Mouse (Mus musculus): ENCODE measurements around the gene Ltf. TPM values are rescaled to one million over a fixed set of nuclear protein-coding genes. Genes with fewer than 3 reads are reported as not detected.
A peak's percentile ranks its signal among the peaks of the same experiment; 100 is the strongest.

Gene Ltf
- polyA plus RNA-seq, 1 experiment from 2014 or later: 1.3 TPM

DNA sequence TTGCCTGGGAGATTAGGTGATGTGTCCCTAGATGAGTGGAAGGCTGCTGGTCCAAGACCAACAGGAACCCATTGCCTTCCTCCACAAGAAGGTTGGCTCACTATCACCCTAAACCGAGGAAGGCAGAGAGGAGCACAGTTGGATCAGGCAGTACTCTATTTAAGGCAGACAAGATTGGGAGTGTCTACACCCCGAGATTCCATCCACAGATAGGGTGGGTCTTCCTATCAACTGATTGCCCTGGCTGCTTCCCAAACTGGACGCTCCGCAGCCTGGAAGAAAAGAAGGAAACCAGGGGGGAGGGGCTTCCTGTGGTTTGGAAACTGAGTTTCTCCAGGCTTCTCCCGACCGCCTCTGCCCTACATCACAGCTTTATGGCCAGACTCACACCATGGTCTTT, 28.9 kb upstream of the Ltf start, which contains the start of gene Rtp3:
Rtp3 (minus strand) TSS at position 380 of the 400 bp plus-strand sequence.
- ATAC-seq: no peak

DNA sequence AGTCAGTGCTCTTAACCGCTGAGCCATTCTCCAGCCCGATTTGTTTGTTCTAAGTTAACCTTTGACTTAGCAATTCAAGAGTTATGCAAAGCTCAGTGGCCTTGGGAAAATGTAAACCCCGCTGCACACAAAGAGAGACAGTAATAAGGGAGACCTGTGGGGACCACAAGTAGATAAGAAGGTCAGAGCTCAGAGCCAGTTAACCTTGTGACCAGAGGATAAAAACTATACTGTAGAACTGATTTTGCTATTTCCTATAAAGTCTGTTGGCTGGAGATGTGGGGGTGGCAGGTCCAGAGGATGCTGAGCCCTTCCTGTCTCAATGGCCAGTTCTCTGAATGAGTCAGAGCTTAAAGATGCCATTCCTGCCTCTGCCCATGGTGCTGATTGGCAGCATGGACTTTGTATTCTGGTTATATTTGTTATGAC, 25.8 kb upstream of the Ltf start:
- H3K27me3 ChIP-seq (replicated peaks; ENCODE audit: control insufficient read depth, insufficient read depth, low read length): no peaks in the 10 kb centered on the region
- 45% methylated on average over 3 of the region's 3 CpGs for WGBS
- H3K27ac ChIP-seq (ENCODE audit: low read depth, low read length): no peak overlapping the region
- H3K4me1 ChIP-seq (ENCODE audit: control insufficient read depth, insufficient read depth, low read depth, low read length): no peaks in the 10 kb centered on the region
- H3K9ac ChIP-seq (ENCODE audit: low read depth, low read length): no peak overlapping the region
- no peaks in the 10 kb centered on the region for H3K9me3 ChIP-seq (ENCODE audit: control insufficient read depth, low read length)
- H3K4me3 ChIP-seq (ENCODE audit: low read length): no peak overlapping the region
- H3K36me3 ChIP-seq (ENCODE audit: control insufficient read depth, insufficient read depth, low read length): no peaks in the 10 kb centered on the region
- H3K4me2 ChIP-seq (ENCODE audit: low read length): no peak overlapping the region
- ATAC-seq: no peak

More for the DNA sequence above, 28.9 kb upstream of the Ltf start, which contains the start of gene Rtp3:
- H3K4me2 ChIP-seq (ENCODE audit: low read length): no peak within 1 kb of the TSS
- no peaks in the 10 kb centered on the region for H3K27me3 ChIP-seq (replicated peaks; ENCODE audit: control insufficient read depth, insufficient read depth, low read length)
- H3K27ac ChIP-seq (ENCODE audit: low read depth, low read length): no peak within 1 kb of the TSS
- H3K4me3 ChIP-seq (ENCODE audit: low read length): no peak within 1 kb of the TSS
- whole genome bisulfite sequencing: 68% methylated on average over 6 of the region's 6 CpGs
- H3K4me1 ChIP-seq (ENCODE audit: control insufficient read depth, insufficient read depth, low read depth, low read length): no peaks in the 10 kb centered on the region
- no peaks in the 10 kb centered on the region for H3K9me3 ChIP-seq (ENCODE audit: control insufficient read depth, low read length)
- no peak within 1 kb of the TSS for H3K9ac ChIP-seq (ENCODE audit: low read depth, low read length)
- H3K36me3 ChIP-seq (ENCODE audit: control insufficient read depth, insufficient read depth, low read length): no peaks in the 10 kb centered on the region

DNA sequence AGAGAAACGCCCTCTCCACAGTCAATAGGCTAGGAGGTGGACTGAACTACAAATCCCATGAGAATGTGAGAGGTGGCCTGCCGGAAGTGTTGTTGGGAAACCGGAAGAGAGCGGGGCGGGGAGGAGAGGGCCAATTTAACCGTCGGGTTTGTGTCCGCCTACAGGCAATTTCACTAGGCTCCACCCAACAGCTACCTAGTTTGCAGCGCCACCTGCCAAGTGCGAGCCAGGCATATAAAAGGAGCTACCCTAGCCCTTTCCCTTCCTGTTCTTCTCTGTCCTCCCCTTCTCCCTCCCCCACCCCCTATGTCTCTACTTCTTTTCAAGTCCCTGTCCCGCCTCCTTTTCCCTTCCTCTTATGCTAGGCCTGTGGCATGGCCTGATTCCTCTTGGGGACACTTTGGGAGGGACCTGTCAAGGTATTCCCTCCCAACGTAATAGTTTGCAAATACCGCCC, 24.3 kb upstream of the Ltf start:
- H3K4me1 ChIP-seq (ENCODE audit: control insufficient read depth, insufficient read depth, low read depth, low read length): no peaks in the 10 kb centered on the region
- peak; percentile 91 for ATAC-seq
- H3K4me3 ChIP-seq (ENCODE audit: low read length): peak overlapping the region; percentile 45
- H3K36me3 ChIP-seq (ENCODE audit: control insufficient read depth, insufficient read depth, low read length): no peaks in the 10 kb centered on the region
- H3K27me3 ChIP-seq (replicated peaks; ENCODE audit: control insufficient read depth, insufficient read depth, low read length): no peaks in the 10 kb centered on the region
- H3K9ac ChIP-seq (ENCODE audit: low read depth, low read length): peak overlapping the region; percentile 58
- H3K9me3 ChIP-seq (ENCODE audit: control insufficient read depth, low read length): no peaks in the 10 kb centered on the region
- 9% methylated on average over 13 of the region's 13 CpGs for WGBS
- peak overlapping the region; percentile 45; the same call in 1 of the 2 replicates for H3K27ac ChIP-seq (ENCODE audit: low read depth, low read length)
- H3K4me2 ChIP-seq (ENCODE audit: low read length): peak overlapping the region; percentile 59

DNA sequence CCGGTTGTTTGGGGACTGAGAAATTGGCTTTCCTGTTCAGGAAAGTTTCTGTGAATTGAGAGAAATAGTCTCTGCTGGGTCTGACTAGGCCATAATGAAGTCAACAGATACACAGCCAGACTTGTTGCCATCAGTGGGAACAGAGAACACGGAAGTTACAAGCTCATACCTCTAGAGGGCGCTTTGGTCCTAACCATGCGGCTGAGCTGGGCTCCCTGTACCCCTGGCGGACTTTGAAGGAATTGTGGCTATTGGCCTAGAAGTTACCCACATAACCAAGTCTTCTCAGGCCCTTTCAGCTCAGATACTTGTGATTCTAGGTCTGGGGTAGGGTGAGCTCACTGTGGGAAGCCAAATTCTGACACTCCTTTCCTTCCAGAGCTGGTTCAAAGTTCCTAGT, 21.8 kb upstream of the Ltf start:
- Histone ChIP-seq H3K9ac (ENCODE audit: low read depth, low read length) (no peak overlapping the region), H3K27ac (ENCODE audit: low read depth, low read length) (no peak overlapping the region), H3K27me3 (replicated peaks; ENCODE audit: control insufficient read depth, insufficient read depth, low read length) (no peaks in the 10 kb centered on the region), H3K36me3 (ENCODE audit: control insufficient read depth, insufficient read depth, low read length) (no peaks in the 10 kb centered on the region), H3K4me1 (ENCODE audit: control insufficient read depth, insufficient read depth, low read depth, low read length) (no peaks in the 10 kb centered on the region), H3K4me2 (ENCODE audit: low read length) (no peak overlapping the region), H3K4me3 (ENCODE audit: low read length) (no peak overlapping the region), H3K9me3 (ENCODE audit: control insufficient read depth, low read length) (no peaks in the 10 kb centered on the region)
- no peak for ATAC-seq
- 5% methylated on average over 5 of the region's 5 CpGs for WGBS

DNA sequence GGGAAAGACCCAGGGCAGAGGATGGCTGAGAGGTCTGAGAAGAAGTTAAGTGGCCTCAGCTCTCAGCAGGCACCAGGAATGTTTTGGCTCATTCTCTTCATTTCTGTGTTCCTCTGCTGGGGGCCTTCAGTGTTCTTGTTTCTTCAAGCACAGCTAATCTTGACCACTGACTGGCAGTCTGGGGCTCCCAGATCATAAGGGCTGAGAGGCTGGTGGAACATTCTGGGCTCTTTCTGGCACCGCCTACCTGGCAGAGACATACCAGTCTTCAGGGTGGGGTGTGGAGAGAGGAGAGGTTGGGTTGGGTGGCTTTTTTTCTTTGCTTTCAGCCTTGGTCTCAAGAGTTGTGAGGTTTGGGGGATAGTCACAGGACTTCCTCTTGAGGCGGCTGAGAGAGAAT, 20.0 kb upstream of the Ltf start:
- Histone ChIP-seq H3K9ac (ENCODE audit: low read depth, low read length) (no peak overlapping the region), H3K4me3 (ENCODE audit: low read length) (no peak overlapping the region), H3K4me1 (ENCODE audit: control insufficient read depth, insufficient read depth, low read depth, low read length) (no peaks in the 10 kb centered on the region), H3K27me3 (replicated peaks; ENCODE audit: control insufficient read depth, insufficient read depth, low read length) (no peaks in the 10 kb centered on the region), H3K27ac (ENCODE audit: low read depth, low read length) (no peak overlapping the region), H3K4me2 (ENCODE audit: low read length) (no peak overlapping the region), H3K9me3 (ENCODE audit: control insufficient read depth, low read length) (no peaks in the 10 kb centered on the region), H3K36me3 (ENCODE audit: control insufficient read depth, insufficient read depth, low read length) (no peaks in the 10 kb centered on the region)
- ATAC-seq: no peak
- 90% methylated on average over 2 of the region's 2 CpGs for WGBS

DNA sequence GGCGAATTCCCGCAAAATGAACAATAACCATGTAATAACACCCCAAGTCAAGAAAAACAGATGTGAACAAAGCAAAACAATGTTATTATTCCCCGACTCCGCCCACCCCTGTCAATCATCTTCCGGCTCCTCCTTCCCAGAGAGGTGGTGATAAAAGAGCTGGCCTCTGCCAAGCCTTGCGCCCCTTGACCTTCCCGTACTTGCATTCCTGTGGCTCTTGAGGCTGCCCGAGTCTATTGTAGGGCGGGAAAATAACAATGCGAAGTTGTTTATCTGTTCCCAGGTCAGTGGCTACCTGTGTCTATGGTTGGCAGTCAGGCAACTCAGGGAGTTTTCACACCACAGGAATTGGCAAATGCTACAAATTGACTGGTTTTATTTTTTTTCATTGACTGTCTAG, 19.2 kb upstream of the Ltf start:
- H3K27me3 ChIP-seq (replicated peaks; ENCODE audit: control insufficient read depth, insufficient read depth, low read length): no peaks in the 10 kb centered on the region
- WGBS: 76% methylated on average over 10 of the region's 10 CpGs
- no peak overlapping the region for H3K4me3 ChIP-seq (ENCODE audit: low read length)
- H3K4me1 ChIP-seq (ENCODE audit: control insufficient read depth, insufficient read depth, low read depth, low read length): no peaks in the 10 kb centered on the region
- no peaks in the 10 kb centered on the region for H3K36me3 ChIP-seq (ENCODE audit: control insufficient read depth, insufficient read depth, low read length)
- H3K27ac ChIP-seq (ENCODE audit: low read depth, low read length): no peak overlapping the region
- no peak overlapping the region for H3K9ac ChIP-seq (ENCODE audit: low read depth, low read length)
- no peak for ATAC-seq
- H3K4me2 ChIP-seq (ENCODE audit: low read length): no peak overlapping the region
- H3K9me3 ChIP-seq (ENCODE audit: control insufficient read depth, low read length): no peaks in the 10 kb centered on the region

DNA sequence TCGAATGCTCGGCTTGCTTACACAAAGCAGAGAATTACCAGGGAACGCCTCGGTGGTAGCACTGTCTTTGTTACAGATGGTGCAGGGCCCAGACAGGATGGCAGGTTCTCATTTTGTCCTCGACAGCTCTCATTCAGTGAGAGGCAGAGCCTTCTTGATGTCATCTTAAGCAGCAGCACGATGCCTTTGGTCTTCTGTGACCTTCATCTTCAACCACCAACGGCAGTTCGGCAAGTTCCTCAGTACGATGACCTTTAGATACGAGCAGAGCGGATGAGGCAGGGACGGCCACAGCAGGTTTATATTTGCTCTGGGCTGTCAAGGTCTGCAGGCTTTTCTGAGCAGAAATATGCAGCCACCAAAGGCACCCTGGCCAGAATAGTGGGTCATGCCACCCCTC, 17.4 kb upstream of the Ltf start:
- no peak overlapping the region for H3K4me2 ChIP-seq (ENCODE audit: low read length)
- ATAC-seq: no peak
- WGBS: 70% methylated on average over 12 of the region's 12 CpGs
- no peaks in the 10 kb centered on the region for H3K27me3 ChIP-seq (replicated peaks; ENCODE audit: control insufficient read depth, insufficient read depth, low read length)
- no peaks in the 10 kb centered on the region for H3K36me3 ChIP-seq (ENCODE audit: control insufficient read depth, insufficient read depth, low read length)
- H3K9me3 ChIP-seq (ENCODE audit: control insufficient read depth, low read length): no peaks in the 10 kb centered on the region
- H3K4me1 ChIP-seq (ENCODE audit: control insufficient read depth, insufficient read depth, low read depth, low read length): no peaks in the 10 kb centered on the region
- H3K9ac ChIP-seq (ENCODE audit: low read depth, low read length): no peak overlapping the region
- no peak overlapping the region for H3K4me3 ChIP-seq (ENCODE audit: low read length)
- no peak overlapping the region for H3K27ac ChIP-seq (ENCODE audit: low read depth, low read length)

DNA sequence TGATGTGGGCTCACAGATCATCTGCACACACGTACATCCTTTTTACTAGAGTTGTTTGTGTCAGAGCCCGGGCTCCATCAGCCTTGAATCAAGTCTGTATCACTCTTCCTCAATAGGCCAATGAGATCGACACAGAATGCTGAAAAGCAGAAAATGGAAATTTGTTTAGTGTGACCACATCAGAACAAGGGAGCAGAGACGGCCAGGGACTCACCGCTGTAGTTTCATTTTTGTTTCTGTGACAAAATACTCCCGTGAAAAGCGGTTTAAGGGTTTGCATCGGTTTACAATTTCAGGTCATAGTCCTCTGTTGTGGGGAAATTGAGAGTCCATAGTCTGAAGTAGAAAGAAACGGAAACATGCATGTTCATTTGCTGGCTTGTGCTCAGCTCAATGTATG, 15.8 kb upstream of the Ltf start:
- no peak overlapping the region for H3K27ac ChIP-seq (ENCODE audit: low read depth, low read length)
- no peaks in the 10 kb centered on the region for H3K4me1 ChIP-seq (ENCODE audit: control insufficient read depth, insufficient read depth, low read depth, low read length)

DNA sequence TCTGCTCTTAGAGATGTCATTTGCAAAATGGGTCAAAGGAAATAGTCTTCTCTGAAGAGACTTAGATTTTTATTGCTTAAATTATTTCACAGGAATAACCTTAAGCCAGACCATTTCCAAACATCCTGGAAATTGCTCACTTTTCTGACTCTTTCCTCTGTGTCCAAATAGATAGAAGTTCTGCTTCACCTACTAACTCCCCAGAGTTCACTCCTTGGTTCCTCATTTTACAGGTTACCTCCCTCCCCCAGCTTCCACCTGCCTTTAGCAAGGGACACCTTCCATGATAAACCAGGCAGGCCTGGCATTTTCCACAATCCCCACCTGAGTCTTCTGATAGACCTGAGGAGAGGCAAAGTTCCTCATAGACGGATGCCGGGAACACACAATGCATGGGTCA, 12.5 kb upstream of the Ltf start:
- no peak overlapping the region for H3K27ac ChIP-seq (ENCODE audit: low read depth, low read length)
- 97% methylated on average over 2 of the region's 2 CpGs for WGBS
- ATAC-seq: no peak

More for the DNA sequence above, 15.8 kb upstream of the Ltf start:
- Histone ChIP-seq H3K27me3 (replicated peaks; ENCODE audit: control insufficient read depth, insufficient read depth, low read length) (no peaks in the 10 kb centered on the region), H3K4me3 (ENCODE audit: low read length) (no peak overlapping the region), H3K9me3 (ENCODE audit: control insufficient read depth, low read length) (no peaks in the 10 kb centered on the region), H3K9ac (ENCODE audit: low read depth, low read length) (no peak overlapping the region), H3K4me2 (ENCODE audit: low read length) (no peak overlapping the region), H3K36me3 (ENCODE audit: control insufficient read depth, insufficient read depth, low read length) (no peaks in the 10 kb centered on the region)
- no peak for ATAC-seq
- WGBS: 89% methylated on average over 9 of the region's 9 CpGs

DNA sequence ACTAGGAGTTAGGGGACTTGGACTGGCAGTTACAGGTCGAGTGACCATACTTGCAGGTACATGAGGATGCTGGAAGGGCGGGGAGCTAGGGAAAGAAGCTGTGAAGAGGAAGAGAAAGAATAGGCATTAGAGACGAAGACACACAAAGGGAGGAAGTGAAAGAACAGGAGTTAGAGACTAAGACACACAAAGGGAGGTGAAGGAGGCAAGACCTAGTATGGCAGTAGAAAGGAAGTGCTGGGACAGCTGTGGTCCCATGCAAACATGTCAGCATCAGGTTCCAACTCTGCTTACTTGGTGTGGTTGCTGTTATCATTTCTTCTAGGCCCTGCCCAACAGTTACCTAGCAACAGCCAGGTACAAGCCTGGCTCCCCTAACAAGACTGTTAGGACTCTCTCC, 9.3 kb upstream of the Ltf start:
- Histone ChIP-seq H3K9me3 (ENCODE audit: control insufficient read depth, low read length) (no peaks in the 10 kb centered on the region), H3K27me3 (replicated peaks; ENCODE audit: control insufficient read depth, insufficient read depth, low read length) (no peaks in the 10 kb centered on the region), H3K4me3 (ENCODE audit: low read length) (no peak overlapping the region), H3K36me3 (ENCODE audit: control insufficient read depth, insufficient read depth, low read length) (no peaks in the 10 kb centered on the region), H3K9ac (ENCODE audit: low read depth, low read length) (no peak overlapping the region), H3K4me2 (ENCODE audit: low read length) (no peak overlapping the region), H3K27ac (ENCODE audit: low read depth, low read length) (no peak overlapping the region), H3K4me1 (ENCODE audit: control insufficient read depth, insufficient read depth, low read depth, low read length) (no peaks in the 10 kb centered on the region)
- no peak for ATAC-seq
- 78% methylated on average over 3 of the region's 3 CpGs for WGBS

More for the DNA sequence above, 12.5 kb upstream of the Ltf start:
- Histone ChIP-seq H3K9me3 (ENCODE audit: control insufficient read depth, low read length) (no peaks in the 10 kb centered on the region), H3K9ac (ENCODE audit: low read depth, low read length) (no peak overlapping the region), H3K27me3 (replicated peaks; ENCODE audit: control insufficient read depth, insufficient read depth, low read length) (no peaks in the 10 kb centered on the region), H3K4me1 (ENCODE audit: control insufficient read depth, insufficient read depth, low read depth, low read length) (no peaks in the 10 kb centered on the region), H3K4me3 (ENCODE audit: low read length) (no peak overlapping the region), H3K36me3 (ENCODE audit: control insufficient read depth, insufficient read depth, low read length) (no peaks in the 10 kb centered on the region), H3K4me2 (ENCODE audit: low read length) (no peak overlapping the region)

Data from hindbrain, embryonic 16.5 days (tissue).